Mouse (Mus musculus) gastrocnemius, adult 2 months (tissue): Measurements from ENCODE around the gene Fasl. TPM values are rescaled to one million over a fixed set of nuclear protein-coding genes. Genes with fewer than 3 reads are reported as not detected.

ENCODE experiments used
- DNase-seq: peaks from one replicate; pipeline ENCODE4 v3.0.0; 2022
- H3K27ac ChIP-seq: fragments of 200-600 bp; 2 replicates; pipeline ENCODE4 v1.8.1; 2022; ENCODE audit warnings: mild to moderate bottlenecking
- H3K4me3 ChIP-seq: fragments of 200-600 bp; 2 replicates; pipeline ENCODE4 v1.8.1; 2022; ENCODE audit warnings: mild to moderate bottlenecking, moderate library complexity
- CTCF ChIP-seq: fragments of 200-600 bp; IDR thresholded peaks from 2 replicates; pipeline ENCODE4 v1.8.1; 2022; ENCODE audit warnings: antibody characterized with exemption, mild to moderate bottlenecking, moderate library complexity
- intact Hi-C: fragments of 180-260 bp; cut with DNase I; formaldehyde crosslinking; loops from one replicate; pipeline ENCODE4 v1.15.1; 2025
- long read RNA-seq, 2 experiments: library from polyadenylated mRNA; stranded (forward); transcript quantifications; one replicate each; pipeline ENCODE4 v2.0.0; 2021
- total RNA-seq, 2 experiments: library from RNA; stranded (reverse); gene quantifications; 2 replicates each; pipeline ENCODE4 v1.2.3; 2021

The Fasl gene
- not detected for total RNA-seq
- long read RNA-seq, experiment 1: 0 reads
- long read RNA-seq, experiment 2: 0 reads

GRCm38 (mm10) chr1:161788339-161788738 lies at the start of gene Fasl:
Fasl (minus strand) TSS chr1:161788495.
- Histone ChIP-seq H3K27ac (no peak within 1 kb of the TSS), H3K4me3 (no peak within 1 kb of the TSS)
- intact Hi-C loops: no loop called here
- TF ChIP-seq CTCF: no peak
- no peak for DNase-seq

- TF ChIP-seq CTCF: no peak
- intact Hi-C loops: no loop called here
- Histone ChIP-seq H3K4me3 (no peak overlapping the region), H3K27ac (no peak overlapping the region)
- no peak for DNase-seq
These were observed 38.4 kb upstream of the Fasl start for GRCm38 (mm10) chr1:161826677-161827076.

GRCm38 (mm10) chr1:161809428-161809827 lies 21.1 kb upstream of the Fasl start:
- no peak for DNase-seq
- no peak for TF ChIP-seq CTCF

GRCm38 (mm10) chr1:161808980-161809379 lies 20.7 kb upstream of the Fasl start:
- H3K27ac ChIP-seq: no peak overlapping the region
- no peak overlapping the region for H3K4me3 ChIP-seq
- no peak for TF ChIP-seq CTCF
- no peak for DNase-seq
- intact Hi-C loops: no loop called here

More at GRCm38 (mm10) chr1:161809428-161809827, 21.1 kb upstream of the Fasl start:
- intact Hi-C loops: no loop called here
- H3K27ac ChIP-seq: no peak overlapping the region
- H3K4me3 ChIP-seq: no peak overlapping the region

- no peak overlapping the region for H3K27ac ChIP-seq
- no peak for DNase-seq
- TF ChIP-seq CTCF: no peak
- intact Hi-C loops: no loop called here
- no peak overlapping the region for H3K4me3 ChIP-seq
These were observed 16.3 kb upstream of the Fasl start for GRCm38 (mm10) chr1:161804541-161804971.

GRCm38 (mm10) chr1:161801321-161801720 lies 13.0 kb upstream of the Fasl start:
- Histone ChIP-seq H3K27ac (no peak overlapping the region), H3K4me3 (no peak overlapping the region)
- no peak for TF ChIP-seq CTCF
- intact Hi-C loops: no loop called here
- DNase-seq: no peak

- no peak overlapping the region for H3K27ac ChIP-seq
- TF ChIP-seq CTCF: no peak
- intact Hi-C loops: no loop called here
- DNase-seq: no peak
- no peak overlapping the region for H3K4me3 ChIP-seq
These were observed 12.0 kb upstream of the Fasl start for GRCm38 (mm10) chr1:161800256-161800655.

GRCm38 (mm10) chr1:161799791-161800190 lies 11.5 kb upstream of the Fasl start:
- intact Hi-C loops: no loop called here
- no peak overlapping the region for H3K4me3 ChIP-seq
- no peak for TF ChIP-seq CTCF
- no peak for DNase-seq
- H3K27ac ChIP-seq: no peak overlapping the region

GRCm38 (mm10) chr1:161798866-161799265 lies 10.6 kb upstream of the Fasl start:
- intact Hi-C loops: no loop called here
- no peak overlapping the region for H3K27ac ChIP-seq
- TF ChIP-seq CTCF: no peak
- no peak for DNase-seq
- no peak overlapping the region for H3K4me3 ChIP-seq

- DNase-seq: no peak
- TF ChIP-seq CTCF: no peak
- Histone ChIP-seq H3K4me3 (no peak overlapping the region), H3K27ac (no peak overlapping the region)
- intact Hi-C loops: no loop called here
These were observed 6.3 kb upstream of the Fasl start for GRCm38 (mm10) chr1:161794447-161795211.

GRCm38 (mm10) chr1:161793321-161793720 lies 5.0 kb upstream of the Fasl start:
- no peak for TF ChIP-seq CTCF
- intact Hi-C loops: no loop called here
- H3K27ac ChIP-seq: no peak overlapping the region
- no peak for DNase-seq
- H3K4me3 ChIP-seq: no peak overlapping the region

- H3K4me3 ChIP-seq: no peak overlapping the region
- no peak for TF ChIP-seq CTCF
- intact Hi-C loops: no loop called here
- no peak overlapping the region for H3K27ac ChIP-seq
- no peak for DNase-seq
These were observed 4.3 kb upstream of the Fasl start for GRCm38 (mm10) chr1:161792687-161792969.

- no peak for DNase-seq
- Histone ChIP-seq H3K4me3 (no peak overlapping the region), H3K27ac (no peak overlapping the region)
- intact Hi-C loops: no loop called here
- no peak for TF ChIP-seq CTCF
These were observed 3.8 kb upstream of the Fasl start for GRCm38 (mm10) chr1:161791854-161792686.
